Mouse (Mus musculus) neutrophil, adult 5-6 weeks (primary cell): ENCODE measurements around the gene Hoxa11. TPM values are rescaled to one million over a fixed set of nuclear protein-coding genes. Genes with fewer than 3 reads are reported as not detected.

Experiments
- ATAC-seq: fragments of 151-379, 151-347 bp; 2 replicates; pipeline ENCODE4 v1.8.0; 2017; ENCODE audit warnings: mild to moderate bottlenecking, moderate TSS enrichment; ENCODE audit not compliant: insufficient number of reproducible peaks, poor library complexity, low FRiP score, severe bottlenecking; ENCODE audit errors: extremely low read depth
- total RNA-seq: library from RNA; stranded (forward); fragments of 200-1000 nt; gene quantifications from 2 replicates; pipeline ENCODE4 v1.2.3, GENCODE M21; 2017

The Hoxa11 gene
- total RNA-seq, 1 experiment from 2014 or later = not detected

GRCm38 (mm10) chr6:52212556-52213118 lies 33.0 kb downstream of the Hoxa11 start:
- ATAC-seq = no peak

GRCm38 (mm10) chr6:52211961-52212360 lies 33.6 kb downstream of the Hoxa11 start:
- ATAC-seq = no peak

- ATAC-seq = peak; percentile 59
These were observed 34.3 kb downstream of the Hoxa11 start for GRCm38 (mm10) chr6:52211170-52211935.

GRCm38 (mm10) chr6:52209685-52210046 lies 35.9 kb downstream of the Hoxa11 start:
- no peak for ATAC-seq

- no peak for ATAC-seq
These were observed 36.5 kb downstream of the Hoxa11 start for GRCm38 (mm10) chr6:52208868-52209684.

GRCm38 (mm10) chr6:52208072-52208867 lies 37.3 kb downstream of the Hoxa11 start, which contains the start of gene Hoxa6:
Gene Hoxa6 (minus strand): TSS chr6:52208722.
- ATAC-seq = no peak

- ATAC-seq = no peak
These were observed 38.0 kb downstream of the Hoxa11 start for GRCm38 (mm10) chr6:52207684-52207976.

- ATAC-seq = no peak
These were observed 38.5 kb downstream of the Hoxa11 start for GRCm38 (mm10) chr6:52206882-52207683.

GRCm38 (mm10) chr6:52205638-52206621 lies 39.7 kb downstream of the Hoxa11 start:
- no peak for ATAC-seq

- no peak for ATAC-seq
These were observed 40.4 kb downstream of the Hoxa11 start for GRCm38 (mm10) chr6:52205221-52205620.

GRCm38 (mm10) chr6:52204050-52204752 lies 41.4 kb downstream of the Hoxa11 start, which contains the start of gene Hoxa5:
Gene Hoxa5 (minus strand): TSS chr6:52204587.
- ATAC-seq = no peak

- ATAC-seq = no peak
These were observed 42.1 kb downstream of the Hoxa11 start for GRCm38 (mm10) chr6:52203371-52204049.

- no peak for ATAC-seq
These were observed 42.6 kb downstream of the Hoxa11 start for GRCm38 (mm10) chr6:52203121-52203370.

GRCm38 (mm10) chr6:52202362-52203120 lies 43.1 kb downstream of the Hoxa11 start:
- ATAC-seq = no peak

GRCm38 (mm10) chr6:52201269-52201668 lies 44.3 kb downstream of the Hoxa11 start:
- ATAC-seq = no peak

- no peak for ATAC-seq
These were observed 44.8 kb downstream of the Hoxa11 start for GRCm38 (mm10) chr6:52200751-52201250.
